Mouse (Mus musculus): ENCODE measurements around the gene Urad. TPM values are rescaled to one million over a fixed set of nuclear protein-coding genes. Genes with fewer than 3 reads are reported as not detected.
A peak's percentile ranks its signal among the peaks of the same experiment; 100 is the strongest.

The Urad gene
- polyA plus RNA-seq, 1 experiment from 2014 or later = not detected

- Histone ChIP-seq H3K36me3 (ENCODE audit: control insufficient read depth, insufficient read depth, low read length) (no peaks in the 10 kb centered on the region), H3K4me3 (ENCODE audit: low read length) (no peak overlapping the region), H3K9me3 (ENCODE audit: control insufficient read depth, low read length) (no peaks in the 10 kb centered on the region; the same call in 1 of the 2 replicates), H3K27me3 (replicated peaks; ENCODE audit: control insufficient read depth, insufficient read depth, low read length) (no peaks in the 10 kb centered on the region), H3K9ac (ENCODE audit: low read depth, low read length) (no peak overlapping the region), H3K27ac (ENCODE audit: low read depth, low read length) (no peak overlapping the region), H3K4me2 (ENCODE audit: low read length) (no peak overlapping the region), H3K4me1 (ENCODE audit: control insufficient read depth, insufficient read depth, low read depth, low read length) (no peaks in the 10 kb centered on the region)
- ATAC-seq = no peak
- WGBS = 38% methylated on average over 7 of the region's 7 CpGs
Observed at GRCm38 (mm10) chr5:147332711-147333110, 10.5 kb upstream of the Urad start.

DNA sequence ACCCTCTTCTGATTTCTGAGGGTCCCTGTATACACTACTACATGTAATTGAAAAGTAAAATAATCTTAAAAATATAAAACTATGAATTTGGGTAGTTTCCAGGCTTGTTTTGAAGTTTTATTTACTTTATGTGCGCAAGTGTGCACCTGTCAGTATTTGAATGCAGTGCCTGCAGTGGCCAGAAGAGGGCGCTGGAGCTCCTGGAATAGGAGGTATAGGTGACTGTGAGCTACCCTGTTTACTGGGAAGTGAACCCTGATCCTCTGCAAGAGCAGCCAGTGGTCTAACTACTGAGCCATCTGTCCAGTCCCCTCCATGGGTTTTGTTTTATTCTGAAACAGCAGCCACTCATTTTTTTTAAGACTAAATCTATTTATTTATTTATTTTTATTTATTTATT, 9.3 kb upstream of the Urad start:
- no peak overlapping the region for H3K4me2 ChIP-seq (ENCODE audit: low read length)
- H3K9ac ChIP-seq (ENCODE audit: low read depth, low read length) = no peak overlapping the region
- H3K27ac ChIP-seq (ENCODE audit: low read depth, low read length) = no peak overlapping the region
- ATAC-seq = no peak
- no peaks in the 10 kb centered on the region for H3K27me3 ChIP-seq (replicated peaks; ENCODE audit: control insufficient read depth, insufficient read depth, low read length)
- WGBS = 50% methylated on average over 2 of the region's 2 CpGs
- H3K4me1 ChIP-seq (ENCODE audit: control insufficient read depth, insufficient read depth, low read depth, low read length) = no peaks in the 10 kb centered on the region
- no peaks in the 10 kb centered on the region for H3K36me3 ChIP-seq (ENCODE audit: control insufficient read depth, insufficient read depth, low read length)
- H3K4me3 ChIP-seq (ENCODE audit: low read length) = no peak overlapping the region
- no peaks in the 10 kb centered on the region; the same call in 1 of the 2 replicates for H3K9me3 ChIP-seq (ENCODE audit: control insufficient read depth, low read length)

GRCm38 (mm10) chr5:147329946-147330345, 7.7 kb upstream of the Urad start:
- 85% methylated on average over 11 of the region's 11 CpGs for WGBS
- Histone ChIP-seq H3K4me1 (ENCODE audit: control insufficient read depth, insufficient read depth, low read depth, low read length) (no peaks in the 10 kb centered on the region), H3K27ac (ENCODE audit: low read depth, low read length) (no peak overlapping the region), H3K9me3 (ENCODE audit: control insufficient read depth, low read length) (no peaks in the 10 kb centered on the region; the same call in 1 of the 2 replicates), H3K36me3 (ENCODE audit: control insufficient read depth, insufficient read depth, low read length) (no peaks in the 10 kb centered on the region), H3K4me2 (ENCODE audit: low read length) (no peak overlapping the region), H3K9ac (ENCODE audit: low read depth, low read length) (no peak overlapping the region), H3K27me3 (replicated peaks; ENCODE audit: control insufficient read depth, insufficient read depth, low read length) (no peaks in the 10 kb centered on the region), H3K4me3 (ENCODE audit: low read length) (no peak overlapping the region)
- no peak for ATAC-seq

DNA sequence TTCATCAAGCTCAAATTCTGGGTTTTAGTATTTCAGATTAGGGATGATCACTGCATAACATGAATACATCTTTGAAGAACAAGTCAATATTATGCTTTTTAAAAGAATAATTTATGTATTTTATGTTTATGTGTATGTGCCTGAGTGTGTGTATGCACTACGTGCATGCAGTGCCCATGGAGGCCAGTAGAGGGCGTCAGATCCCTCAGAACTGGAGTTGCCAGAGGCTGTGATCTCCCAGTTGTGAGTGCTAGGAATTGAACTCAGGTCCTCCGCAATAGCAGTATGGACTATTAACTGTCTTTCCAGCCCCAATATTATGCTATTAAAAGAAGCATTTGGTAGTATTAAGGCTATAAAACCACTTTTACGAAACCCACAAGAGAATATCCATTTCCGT, 5.4 kb upstream of the Urad start:
- Histone ChIP-seq H3K27ac (ENCODE audit: low read depth, low read length) (no peak overlapping the region), H3K9ac (ENCODE audit: low read depth, low read length) (no peak overlapping the region), H3K36me3 (ENCODE audit: control insufficient read depth, insufficient read depth, low read length) (no peaks in the 10 kb centered on the region), H3K4me2 (ENCODE audit: low read length) (no peak overlapping the region), H3K4me3 (ENCODE audit: low read length) (no peak overlapping the region), H3K9me3 (ENCODE audit: control insufficient read depth, low read length) (no peaks in the 10 kb centered on the region; the same call in 1 of the 2 replicates), H3K4me1 (ENCODE audit: control insufficient read depth, insufficient read depth, low read depth, low read length) (no peaks in the 10 kb centered on the region), H3K27me3 (replicated peaks; ENCODE audit: control insufficient read depth, insufficient read depth, low read length) (0 out of 2 replicates have a peak, but pooled peaks cover 3% of the 10 kb centered on the region)
- ATAC-seq = no peak
- 93% methylated on average over 5 of the region's 5 CpGs for WGBS

- H3K27ac ChIP-seq (ENCODE audit: low read depth, low read length) = no peak overlapping the region
- no peaks in the 10 kb centered on the region for H3K4me1 ChIP-seq (ENCODE audit: control insufficient read depth, insufficient read depth, low read depth, low read length)
- no peak for ATAC-seq
- no peaks in the 10 kb centered on the region; the same call in 1 of the 2 replicates for H3K9me3 ChIP-seq (ENCODE audit: control insufficient read depth, low read length)
- WGBS = 77% methylated on average over 11 of the region's 11 CpGs
- peaks cover 15% of the 10 kb centered on the region for H3K27me3 ChIP-seq (replicated peaks; ENCODE audit: control insufficient read depth, insufficient read depth, low read length)
- no peak overlapping the region for H3K9ac ChIP-seq (ENCODE audit: low read depth, low read length)
- no peaks in the 10 kb centered on the region for H3K36me3 ChIP-seq (ENCODE audit: control insufficient read depth, insufficient read depth, low read length)
- H3K4me3 ChIP-seq (ENCODE audit: low read length) = no peak overlapping the region
- no peak overlapping the region for H3K4me2 ChIP-seq (ENCODE audit: low read length)
Observed at GRCm38 (mm10) chr5:147325931-147326330, 3.7 kb upstream of the Urad start.

DNA sequence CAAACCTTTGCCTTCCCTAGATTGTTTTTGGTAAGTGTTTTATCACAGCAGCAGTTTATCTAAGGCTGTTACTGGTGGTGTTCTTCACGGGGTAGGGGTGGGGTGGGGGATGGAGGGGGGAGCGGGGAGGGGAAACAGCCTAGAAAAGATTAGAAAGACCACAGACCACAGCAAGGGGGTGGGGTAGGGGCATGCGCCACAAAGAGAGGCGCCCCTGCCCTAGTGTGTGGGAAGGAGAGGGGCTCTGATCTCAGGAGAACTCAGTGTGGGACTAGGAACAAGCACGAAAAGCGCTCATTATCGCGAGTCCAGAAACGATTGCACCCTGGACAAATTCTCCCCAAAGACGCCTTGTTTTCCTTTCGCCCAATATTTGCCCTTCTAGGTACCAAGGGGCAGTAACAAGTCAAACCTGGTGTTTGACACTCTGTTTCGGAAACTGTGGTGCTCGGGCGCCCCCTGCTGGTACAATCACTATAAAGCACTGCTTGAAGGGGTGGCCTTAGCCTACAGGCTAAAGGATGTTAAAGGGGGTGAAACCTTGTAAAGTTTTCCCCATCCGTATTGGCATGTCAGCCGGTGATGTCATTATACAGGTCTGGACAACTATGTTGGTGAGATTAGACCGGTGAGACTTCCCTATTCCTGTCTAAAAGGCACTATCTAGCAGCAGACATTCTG, 1.1 kb upstream of the Urad start:
- H3K4me3 ChIP-seq (ENCODE audit: low read length) = no peak overlapping the region
- H3K36me3 ChIP-seq (ENCODE audit: control insufficient read depth, insufficient read depth, low read length) = no peaks in the 10 kb centered on the region
- H3K4me2 ChIP-seq (ENCODE audit: low read length) = no peak overlapping the region
- H3K9me3 ChIP-seq (ENCODE audit: control insufficient read depth, low read length) = no peaks in the 10 kb centered on the region; the same call in 1 of the 2 replicates
- WGBS = 19% methylated on average over 17 of the region's 17 CpGs
- H3K9ac ChIP-seq (ENCODE audit: low read depth, low read length) = no peak overlapping the region
- H3K27me3 ChIP-seq (replicated peaks; ENCODE audit: control insufficient read depth, insufficient read depth, low read length) = peaks cover 24% of the 10 kb centered on the region
- H3K4me1 ChIP-seq (ENCODE audit: control insufficient read depth, insufficient read depth, low read depth, low read length) = no peaks in the 10 kb centered on the region
- H3K27ac ChIP-seq (ENCODE audit: low read depth, low read length) = no peak overlapping the region
- 0 out of 2 replicates have a peak, but pooled peaks have one; percentile 20 for ATAC-seq

- Histone ChIP-seq H3K27me3 (replicated peaks; ENCODE audit: control insufficient read depth, insufficient read depth, low read length) (peaks cover 56% of the 10 kb centered on the region), H3K9me3 (ENCODE audit: control insufficient read depth, low read length) (no peaks in the 10 kb centered on the region), H3K4me2 (ENCODE audit: low read length) (no peak overlapping the region), H3K36me3 (ENCODE audit: control insufficient read depth, insufficient read depth, low read length) (no peaks in the 10 kb centered on the region), H3K4me3 (ENCODE audit: low read length) (no peak overlapping the region), H3K27ac (ENCODE audit: low read depth, low read length) (no peak overlapping the region), H3K4me1 (ENCODE audit: control insufficient read depth, insufficient read depth, low read depth, low read length) (peaks cover 4% of the 10 kb centered on the region; the same call in 1 of the 2 replicates), H3K9ac (ENCODE audit: low read depth, low read length) (no peak overlapping the region)
- peak; percentile 65; the same call in 1 of the 2 replicates for ATAC-seq
Observed at GRCm38 (mm10) chr5:147319653-147320052, 2.6 kb downstream of the Urad start.

- H3K9ac ChIP-seq (ENCODE audit: low read depth, low read length) = no peak overlapping the region
- no peaks in the 10 kb centered on the region for H3K36me3 ChIP-seq (ENCODE audit: control insufficient read depth, insufficient read depth, low read length)
- H3K9me3 ChIP-seq (ENCODE audit: control insufficient read depth, low read length) = no peaks in the 10 kb centered on the region
- ATAC-seq = no peak
- no peak overlapping the region for H3K4me3 ChIP-seq (ENCODE audit: low read length)
- H3K27ac ChIP-seq (ENCODE audit: low read depth, low read length) = no peak overlapping the region
- H3K4me1 ChIP-seq (ENCODE audit: control insufficient read depth, insufficient read depth, low read depth, low read length) = peaks cover 4% of the 10 kb centered on the region; the same call in 1 of the 2 replicates
- peaks cover 72% of the 10 kb centered on the region for H3K27me3 ChIP-seq (replicated peaks; ENCODE audit: control insufficient read depth, insufficient read depth, low read length)
- no peak overlapping the region for H3K4me2 ChIP-seq (ENCODE audit: low read length)
- WGBS = 18% methylated on average over 7 of the region's 7 CpGs
Observed at GRCm38 (mm10) chr5:147317991-147318390, 4.2 kb downstream of the Urad start.

DNA sequence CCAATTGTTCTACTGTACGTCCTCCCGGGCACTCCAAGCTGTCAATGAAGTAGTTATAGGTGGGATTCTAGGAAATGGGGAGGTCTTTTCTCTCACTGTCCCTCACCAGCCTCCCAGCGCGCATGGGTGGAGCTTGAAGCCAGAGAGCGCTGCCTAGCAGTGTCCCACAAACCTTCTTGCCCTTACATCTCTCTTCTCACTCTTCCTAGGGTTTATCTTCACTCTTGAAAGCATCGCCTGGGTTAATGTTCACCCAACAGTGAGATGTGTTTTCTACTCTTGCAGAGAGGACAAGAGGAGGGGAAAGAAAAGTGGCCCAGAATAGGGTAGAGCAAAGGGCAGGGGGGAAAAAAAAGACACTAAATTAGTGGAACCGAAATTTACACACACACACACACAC, 4.9 kb downstream of the Urad start:
- Histone ChIP-seq H3K4me1 (ENCODE audit: control insufficient read depth, insufficient read depth, low read depth, low read length) (peaks cover 4% of the 10 kb centered on the region; the same call in 1 of the 2 replicates), H3K9ac (ENCODE audit: low read depth, low read length) (no peak overlapping the region), H3K4me2 (ENCODE audit: low read length) (no peak overlapping the region), H3K4me3 (ENCODE audit: low read length) (no peak overlapping the region), H3K9me3 (ENCODE audit: control insufficient read depth, low read length) (no peaks in the 10 kb centered on the region), H3K27ac (ENCODE audit: low read depth, low read length) (no peak overlapping the region), H3K36me3 (ENCODE audit: control insufficient read depth, insufficient read depth, low read length) (no peaks in the 10 kb centered on the region), H3K27me3 (replicated peaks; ENCODE audit: control insufficient read depth, insufficient read depth, low read length) (peaks cover 72% of the 10 kb centered on the region)
- ATAC-seq = no peak
- 5% methylated on average over 7 of the region's 7 CpGs for WGBS
